Mouse (Mus musculus) neural tube, embryonic 12.5 days (tissue): ENCODE data around the gene Olfm2. TPM values are rescaled to one million over a fixed set of nuclear protein-coding genes. Genes with fewer than 3 reads are reported as not detected.

Experiments used
- ATAC-seq: fragments of 200-750 bp; cut with Nextera tagmentation; 2 replicates; pipeline ENCODE4 v1.8.0; 2017; ENCODE audit warnings: low read depth, mild to moderate bottlenecking, moderate TSS enrichment, moderate library complexity; ENCODE audit not compliant: low FRiP score
- H3K27ac ChIP-seq: fragments of 300-500 bp; sonication (generic); 2 replicates; pipeline ENCODE4 v1.5.1; 2016
- H3K27me3 ChIP-seq: fragments of 300-500 bp; sonication (generic); replicated peaks from 2 replicates; pipeline ENCODE4 v1.6.1; 2016; ENCODE audit warnings: mild to moderate bottlenecking
- H3K36me3 ChIP-seq: fragments of 300-500 bp; sonication (generic); 2 replicates; pipeline ENCODE4 v1.6.1; 2016; ENCODE audit warnings: mild to moderate bottlenecking
- H3K4me1 ChIP-seq: fragments of 300-500 bp; sonication (generic); 2 replicates; pipeline ENCODE4 v1.6.1; 2016
- H3K4me2 ChIP-seq: fragments of 300-500 bp; sonication (generic); replicated peaks from 2 replicates; pipeline ENCODE4 v1.6.1; 2016; ENCODE audit warnings: mild to moderate bottlenecking
- H3K4me3 ChIP-seq: fragments of 300-500 bp; sonication (generic); 2 replicates; pipeline ENCODE4 v1.5.1; 2016
- H3K9ac ChIP-seq: fragments of 300-500 bp; sonication (generic); 2 replicates; pipeline ENCODE4 v1.6.1; 2016; ENCODE audit warnings: mild to moderate bottlenecking
- H3K9me3 ChIP-seq: fragments of 300-500 bp; sonication (generic); 2 replicates; pipeline ENCODE4 v1.6.1; 2016; ENCODE audit warnings: mild to moderate bottlenecking
- WGBS: fragments of 180-500 bp; shearing (Covaris S2); methylation state at CpG from one replicate; pipeline ENCODE4 v1.1.7; 2016; 5-methylcytosine and 5-hydroxymethylcytosine counted together
- polyA plus RNA-seq: library from polyadenylated mRNA; unstranded; fragments of >200 nt; fragmentation: Nextera tagmentation; extraction: Ambion mirVana; gene quantifications from 2 replicates; pipeline ENCODE4 v1.2.1, GENCODE M21; 2016

Olfm2 gene
- 89.8 and 93.4 TPM in 2 replicates for polyA plus RNA-seq

GRCm38 (mm10) chr9:20746017-20746660 is at the start of gene Olfm2:
TSS of gene Olfm2 (minus strand) at chr9:20746349.
- H3K27me3 ChIP-seq, result peaks cover 30% of the 10 kb centered on the region
- H3K4me1 ChIP-seq, result peaks cover 21% of the 10 kb centered on the region
- H3K9me3 ChIP-seq, result no peaks in the 10 kb centered on the region
- peak within 1 kb of the TSS; percentile 65 for H3K9ac ChIP-seq
- H3K4me3 ChIP-seq, result peak within 1 kb of the TSS; percentile 53
- H3K27ac ChIP-seq, result no peak within 1 kb of the TSS
- H3K4me2 ChIP-seq, result peak within 1 kb of the TSS; percentile 87
- 1% methylated on average over 49 of the region's 50 CpGs for WGBS
- ATAC-seq, result peak; percentile 72
- no peaks in the 10 kb centered on the region for H3K36me3 ChIP-seq

GRCm38 (mm10) chr9:20794108-20794806 is 48.1 kb upstream of the Olfm2 start:
- ATAC-seq, result no peak
- 42% methylated on average over 7 of the region's 7 CpGs for WGBS

GRCm38 (mm10) chr9:20790345-20790744 is 44.2 kb upstream of the Olfm2 start:
- no peak overlapping the region for H3K27ac ChIP-seq
- ATAC-seq, result no peak
- WGBS, result 87% methylated on average over 3 of the region's 3 CpGs
- H3K4me2 ChIP-seq, result no peak overlapping the region
- no peaks in the 10 kb centered on the region for H3K27me3 ChIP-seq
- peaks cover 10% of the 10 kb centered on the region for H3K4me1 ChIP-seq
- H3K36me3 ChIP-seq, result no peaks in the 10 kb centered on the region
- no peak overlapping the region for H3K9ac ChIP-seq
- no peaks in the 10 kb centered on the region for H3K9me3 ChIP-seq
- H3K4me3 ChIP-seq, result no peak overlapping the region

More at GRCm38 (mm10) chr9:20794108-20794806, 48.1 kb upstream of the Olfm2 start:
- peaks cover 10% of the 10 kb centered on the region for H3K4me1 ChIP-seq
- no peak overlapping the region for H3K4me3 ChIP-seq
- H3K27ac ChIP-seq, result no peak overlapping the region
- no peaks in the 10 kb centered on the region for H3K36me3 ChIP-seq
- H3K27me3 ChIP-seq, result no peaks in the 10 kb centered on the region
- H3K9me3 ChIP-seq, result no peaks in the 10 kb centered on the region
- H3K9ac ChIP-seq, result no peak overlapping the region
- H3K4me2 ChIP-seq, result no peak overlapping the region

- ATAC-seq, result no peak
- no peak overlapping the region for H3K9ac ChIP-seq
- peaks cover 10% of the 10 kb centered on the region for H3K4me1 ChIP-seq
- H3K4me3 ChIP-seq, result no peak overlapping the region
- WGBS, result 77% methylated on average over 3 of the region's 4 CpGs
- no peaks in the 10 kb centered on the region for H3K27me3 ChIP-seq
- H3K36me3 ChIP-seq, result no peaks in the 10 kb centered on the region
- no peak overlapping the region for H3K27ac ChIP-seq
- H3K9me3 ChIP-seq, result no peaks in the 10 kb centered on the region
- no peak overlapping the region for H3K4me2 ChIP-seq
These were observed 43.5 kb upstream of the Olfm2 start for GRCm38 (mm10) chr9:20789651-20790050.

- Histone ChIP-seq H3K4me1 (no peaks in the 10 kb centered on the region), H3K4me3 (no peak overlapping the region), H3K27me3 (no peaks in the 10 kb centered on the region), H3K36me3 (no peaks in the 10 kb centered on the region), H3K9me3 (no peaks in the 10 kb centered on the region), H3K4me2 (no peak overlapping the region), H3K9ac (no peak overlapping the region), H3K27ac (no peak overlapping the region)
- no peak for ATAC-seq
- WGBS, result 76% methylated on average over 8 of the region's 8 CpGs
These were observed 41.8 kb upstream of the Olfm2 start for GRCm38 (mm10) chr9:20787992-20788391.

- ATAC-seq, result no peak
- Histone ChIP-seq H3K27me3 (no peaks in the 10 kb centered on the region), H3K9me3 (no peaks in the 10 kb centered on the region), H3K4me3 (no peak overlapping the region), H3K4me2 (no peak overlapping the region), H3K9ac (no peak overlapping the region), H3K4me1 (no peaks in the 10 kb centered on the region), H3K27ac (no peak overlapping the region), H3K36me3 (no peaks in the 10 kb centered on the region)
- WGBS, result 79% methylated on average over 6 of the region's 6 CpGs
These were observed 38.9 kb upstream of the Olfm2 start for GRCm38 (mm10) chr9:20785055-20785454.

- H3K4me2 ChIP-seq, result no peak overlapping the region
- H3K9ac ChIP-seq, result no peak overlapping the region
- ATAC-seq, result no peak
- no peak overlapping the region for H3K27ac ChIP-seq
- WGBS, result 81% methylated on average over 3 of the region's 3 CpGs
- H3K9me3 ChIP-seq, result no peaks in the 10 kb centered on the region
- no peaks in the 10 kb centered on the region for H3K27me3 ChIP-seq
- H3K4me3 ChIP-seq, result no peak overlapping the region
- H3K36me3 ChIP-seq, result no peaks in the 10 kb centered on the region
- H3K4me1 ChIP-seq, result no peaks in the 10 kb centered on the region
These were observed 35.1 kb upstream of the Olfm2 start for GRCm38 (mm10) chr9:20781286-20781685.

GRCm38 (mm10) chr9:20765274-20765673 is 19.1 kb upstream of the Olfm2 start:
- H3K27ac ChIP-seq, result no peak overlapping the region
- H3K4me2 ChIP-seq, result no peak overlapping the region
- H3K27me3 ChIP-seq, result no peaks in the 10 kb centered on the region
- no peaks in the 10 kb centered on the region for H3K4me1 ChIP-seq
- WGBS, result 93% methylated on average over 2 of the region's 2 CpGs
- no peaks in the 10 kb centered on the region for H3K9me3 ChIP-seq
- no peak overlapping the region for H3K4me3 ChIP-seq
- H3K9ac ChIP-seq, result no peak overlapping the region
- no peaks in the 10 kb centered on the region for H3K36me3 ChIP-seq
- ATAC-seq, result no peak

- no peaks in the 10 kb centered on the region for H3K27me3 ChIP-seq
- 86% methylated on average over 1 of the region's 1 CpGs for WGBS
- no peak overlapping the region for H3K4me3 ChIP-seq
- H3K9ac ChIP-seq, result no peak overlapping the region
- H3K4me1 ChIP-seq, result no peaks in the 10 kb centered on the region
- H3K9me3 ChIP-seq, result no peaks in the 10 kb centered on the region
- ATAC-seq, result no peak
- H3K36me3 ChIP-seq, result no peaks in the 10 kb centered on the region
- no peak overlapping the region for H3K4me2 ChIP-seq
- no peak overlapping the region for H3K27ac ChIP-seq
These were observed 16.9 kb upstream of the Olfm2 start for GRCm38 (mm10) chr9:20763099-20763498.

- Histone ChIP-seq H3K27ac (no peak overlapping the region), H3K9ac (no peak overlapping the region), H3K36me3 (no peaks in the 10 kb centered on the region), H3K9me3 (no peaks in the 10 kb centered on the region), H3K4me2 (no peak overlapping the region), H3K27me3 (no peaks in the 10 kb centered on the region), H3K4me3 (no peak overlapping the region), H3K4me1 (no peaks in the 10 kb centered on the region)
- 49% methylated on average over 7 of the region's 7 CpGs for WGBS
- ATAC-seq, result no peak
These were observed 16.2 kb upstream of the Olfm2 start for GRCm38 (mm10) chr9:20762197-20762961.

- no peak for ATAC-seq
- Histone ChIP-seq H3K27ac (no peak overlapping the region), H3K27me3 (no peaks in the 10 kb centered on the region), H3K36me3 (no peaks in the 10 kb centered on the region), H3K4me2 (no peak overlapping the region), H3K4me1 (no peaks in the 10 kb centered on the region), H3K9me3 (no peaks in the 10 kb centered on the region), H3K4me3 (no peak overlapping the region), H3K9ac (no peak overlapping the region)
- 79% methylated on average over 3 of the region's 3 CpGs for WGBS
These were observed 15.2 kb upstream of the Olfm2 start for GRCm38 (mm10) chr9:20761388-20761787.

- no peak overlapping the region for H3K27ac ChIP-seq
- no peaks in the 10 kb centered on the region for H3K27me3 ChIP-seq
- H3K4me3 ChIP-seq, result no peak overlapping the region
- no peak for ATAC-seq
- no peaks in the 10 kb centered on the region for H3K36me3 ChIP-seq
- H3K4me2 ChIP-seq, result no peak overlapping the region
- H3K4me1 ChIP-seq, result no peaks in the 10 kb centered on the region
- 69% methylated on average over 12 of the region's 12 CpGs for WGBS
- no peak overlapping the region for H3K9ac ChIP-seq
- no peaks in the 10 kb centered on the region for H3K9me3 ChIP-seq
These were observed 14.7 kb upstream of the Olfm2 start for GRCm38 (mm10) chr9:20760813-20761212.
